Mouse (Mus musculus) embryonic facial prominence, embryonic 12.5 days (tissue): ENCODE measurements around the gene Rpl7l1. TPM values are rescaled to one million over a fixed set of nuclear protein-coding genes. Genes with fewer than 3 reads are reported as not detected.
"Not testable (repeated sequence)": the region's sequence is repeated elsewhere in the genome, so short reads cannot be mapped to it uniquely, and the experiment has no call there.

Source experiments
- ATAC-seq: fragments of 200-750 bp; cut with Nextera tagmentation; 2 replicates; pipeline ENCODE4 v1.8.0; 2017; ENCODE audit not compliant: insufficient number of reproducible peaks, insufficient read depth, low FRiP score, low TSS enrichment
- H3K27ac ChIP-seq: fragments of 300-500 bp; sonication (generic); 2 replicates; pipeline ENCODE4 v1.5.1; 2016; ENCODE audit warnings: mild to moderate bottlenecking
- H3K27me3 ChIP-seq: fragments of 300-500 bp; sonication (generic); 2 replicates; pipeline ENCODE4 v1.6.1; 2016; ENCODE audit warnings: mild to moderate bottlenecking, moderate library complexity
- H3K36me3 ChIP-seq: fragments of 300-500 bp; sonication (generic); 2 replicates; pipeline ENCODE4 v1.6.1; 2016; ENCODE audit warnings: mild to moderate bottlenecking
- H3K4me1 ChIP-seq: fragments of 300-500 bp; sonication (generic); 2 replicates; pipeline ENCODE4 v1.6.1; 2016
- H3K4me2 ChIP-seq: fragments of 300-500 bp; sonication (generic); replicated peaks from 2 replicates; pipeline ENCODE4 v1.6.1; 2016; ENCODE audit warnings: mild to moderate bottlenecking, moderate library complexity
- H3K4me3 ChIP-seq: fragments of 300-500 bp; sonication (generic); 2 replicates; pipeline ENCODE4 v1.5.1; 2016; ENCODE audit warnings: mild to moderate bottlenecking
- H3K9ac ChIP-seq: fragments of 300-500 bp; sonication (generic); 2 replicates; pipeline ENCODE4 v1.6.1; 2016; ENCODE audit warnings: mild to moderate bottlenecking, moderate library complexity
- H3K9me3 ChIP-seq: fragments of 300-500 bp; sonication (generic); 2 replicates; pipeline ENCODE4 v1.6.1; 2016; ENCODE audit warnings: mild to moderate bottlenecking, moderate library complexity
- WGBS: fragments of 180-500 bp; shearing (Covaris S2); methylation state at CpG from one replicate; pipeline ENCODE4 v1.1.7; 2016; 5-methylcytosine and 5-hydroxymethylcytosine counted together
- polyA plus RNA-seq: library from polyadenylated mRNA; unstranded; fragments of >200 nt; fragmentation: Nextera tagmentation; extraction: Ambion mirVana; gene quantifications from 2 replicates; pipeline ENCODE4 v1.2.1, GENCODE M21; 2016

Gene Rpl7l1
- polyA plus RNA-seq, 1 experiment from 2014 or later: 184 TPM

- Histone ChIP-seq H3K9me3 (no peaks in the 10 kb centered on the region), H3K9ac (no peak overlapping the region), H3K4me3 (no peak overlapping the region), H3K4me1 (peaks cover 14% of the 10 kb centered on the region; the same call in 1 of the 2 replicates), H3K27ac (no peak overlapping the region), H3K4me2 (no peak overlapping the region), H3K36me3 (peaks cover 59% of the 10 kb centered on the region), H3K27me3 (no peaks in the 10 kb centered on the region)
- no peak for ATAC-seq
- 94% methylated on average over 9 of the region's 9 CpGs for WGBS
Observed at GRCm38 (mm10) chr17:46775070-46775469, 7.4 kb downstream of the Rpl7l1 start.

DNA sequence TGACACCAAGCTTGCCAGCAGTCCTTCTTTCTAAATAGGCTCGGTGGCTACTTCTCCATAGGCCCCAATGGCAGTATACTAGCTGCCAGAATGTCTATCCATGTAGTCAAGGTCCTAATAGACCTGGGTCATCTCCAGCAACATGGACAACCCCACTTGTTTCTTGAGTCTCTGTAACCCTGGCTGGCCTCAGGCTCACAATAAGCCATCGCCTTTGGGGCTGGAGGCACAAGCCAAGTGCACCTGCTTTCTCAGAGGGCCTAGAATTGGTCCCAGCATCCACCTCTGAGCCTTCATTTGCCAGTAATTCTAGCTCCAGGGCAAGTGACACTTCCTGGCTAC, 8.4 kb downstream of the Rpl7l1 start:
- H3K9ac ChIP-seq: 0 out of 2 replicates have a peak overlapping the region, but pooled peaks have one; percentile 30
- 44% methylated on average over 2 of the region's 2 CpGs for WGBS
- H3K4me2 ChIP-seq: peak overlapping the region; percentile 74
- peaks cover 14% of the 10 kb centered on the region; the same call in 1 of the 2 replicates for H3K4me1 ChIP-seq
- ATAC-seq: no peak
- peaks cover 51% of the 10 kb centered on the region for H3K36me3 ChIP-seq
- H3K27ac ChIP-seq: no peak overlapping the region
- no peaks in the 10 kb centered on the region for H3K27me3 ChIP-seq
- peak overlapping the region; percentile 68; the same call in 1 of the 2 replicates for H3K4me3 ChIP-seq
- no peaks in the 10 kb centered on the region for H3K9me3 ChIP-seq

- 11% methylated on average over 19 of the region's 20 CpGs for WGBS
- Histone ChIP-seq H3K9ac (peak overlapping the region; percentile 69), H3K4me3 (peak overlapping the region; percentile 68), H3K27ac (peak overlapping the region; percentile 79), H3K27me3 (no peaks in the 10 kb centered on the region), H3K4me1 (peaks cover 14% of the 10 kb centered on the region; the same call in 1 of the 2 replicates), H3K4me2 (peak overlapping the region; percentile 74), H3K36me3 (peaks cover 45% of the 10 kb centered on the region), H3K9me3 (no peaks in the 10 kb centered on the region)
- ATAC-seq: no peak
Observed at GRCm38 (mm10) chr17:46773278-46774130, 9.0 kb downstream of the Rpl7l1 start.

- Histone ChIP-seq H3K4me3 (peak within 1 kb of the TSS; percentile 68), H3K9ac (peak within 1 kb of the TSS; percentile 69), H3K4me1 (peaks cover 14% of the 10 kb centered on the region; the same call in 1 of the 2 replicates), H3K36me3 (peaks cover 36% of the 10 kb centered on the region), H3K4me2 (peak within 1 kb of the TSS; percentile 74), H3K9me3 (no peaks in the 10 kb centered on the region), H3K27me3 (no peaks in the 10 kb centered on the region), H3K27ac (peak within 1 kb of the TSS; percentile 79)
- under 1% methylated on average over 50 of the region's 50 CpGs for WGBS
- peak; percentile 83 for ATAC-seq
Observed at GRCm38 (mm10) chr17:46772404-46773277, 9.8 kb downstream of the Rpl7l1 start, which contains the start of gene 2310039H08Rik. Gene 2310039H08Rik, plus strand, starts transcription at chr17:46772635.

DNA sequence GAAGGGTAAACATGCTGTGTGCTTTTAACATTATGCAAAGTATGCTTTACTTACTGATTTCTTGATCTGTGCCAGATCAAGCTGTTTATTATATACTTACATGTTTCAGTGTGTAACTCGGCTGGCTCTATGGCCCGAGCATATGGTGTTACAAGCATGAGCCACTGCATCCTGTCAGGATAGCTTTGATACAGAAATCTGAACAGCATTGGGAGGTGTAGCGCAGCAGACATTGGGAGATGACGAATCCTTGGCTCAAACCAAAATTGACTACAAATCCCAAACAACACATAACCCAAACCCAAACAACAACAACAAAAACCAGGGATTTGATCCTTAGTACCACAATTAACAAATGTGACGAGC, 10.5 kb downstream of the Rpl7l1 start:
- peak overlapping the region; percentile 69 for H3K9ac ChIP-seq
- H3K4me3 ChIP-seq: peak overlapping the region; percentile 68
- 5% methylated on average over 5 of the region's 5 CpGs for WGBS
- no peaks in the 10 kb centered on the region for H3K9me3 ChIP-seq
- peaks cover 14% of the 10 kb centered on the region; the same call in 1 of the 2 replicates for H3K4me1 ChIP-seq
- peak overlapping the region; percentile 79 for H3K27ac ChIP-seq
- no peaks in the 10 kb centered on the region for H3K27me3 ChIP-seq
- H3K36me3 ChIP-seq: peaks cover 30% of the 10 kb centered on the region
- no peak for ATAC-seq
- peak overlapping the region; percentile 74 for H3K4me2 ChIP-seq

GRCm38 (mm10) chr17:46771616-46772015, 10.9 kb downstream of the Rpl7l1 start:
- peak overlapping the region; percentile 69 for H3K9ac ChIP-seq
- H3K27ac ChIP-seq: peak overlapping the region; percentile 79; the same call in 1 of the 2 replicates
- H3K4me3 ChIP-seq: peak overlapping the region; percentile 68
- H3K27me3 ChIP-seq: no peaks in the 10 kb centered on the region
- WGBS: 65% methylated on average over 17 of the region's 17 CpGs
- peak overlapping the region; percentile 74 for H3K4me2 ChIP-seq
- ATAC-seq: no peak
- peaks cover 14% of the 10 kb centered on the region; the same call in 1 of the 2 replicates for H3K4me1 ChIP-seq
- H3K36me3 ChIP-seq: peaks cover 27% of the 10 kb centered on the region
- no peaks in the 10 kb centered on the region for H3K9me3 ChIP-seq

- peaks cover 14% of the 10 kb centered on the region; the same call in 1 of the 2 replicates for H3K4me1 ChIP-seq
- no peak overlapping the region for H3K9ac ChIP-seq
- WGBS: 87% methylated on average over 4 of the region's 4 CpGs
- H3K9me3 ChIP-seq: no peaks in the 10 kb centered on the region
- no peak overlapping the region for H3K4me3 ChIP-seq
- H3K36me3 ChIP-seq: peaks cover 21% of the 10 kb centered on the region
- H3K27ac ChIP-seq: no peak overlapping the region
- no peak for ATAC-seq
- no peak overlapping the region for H3K4me2 ChIP-seq
- no peaks in the 10 kb centered on the region for H3K27me3 ChIP-seq
Observed at GRCm38 (mm10) chr17:46771025-46771424, 11.4 kb downstream of the Rpl7l1 start.

- no peak for ATAC-seq
- no peaks in the 10 kb centered on the region for H3K27me3 ChIP-seq
- H3K27ac ChIP-seq: no peak overlapping the region
- no peak overlapping the region for H3K4me2 ChIP-seq
- H3K36me3 ChIP-seq: peaks cover 16% of the 10 kb centered on the region
- H3K9me3 ChIP-seq: no peaks in the 10 kb centered on the region
- no peak overlapping the region for H3K9ac ChIP-seq
- no peak overlapping the region for H3K4me3 ChIP-seq
- H3K4me1 ChIP-seq: peaks cover 14% of the 10 kb centered on the region; the same call in 1 of the 2 replicates
- 92% methylated on average over 11 of the region's 11 CpGs for WGBS
Observed at GRCm38 (mm10) chr17:46770546-46770945, 11.9 kb downstream of the Rpl7l1 start.

DNA sequence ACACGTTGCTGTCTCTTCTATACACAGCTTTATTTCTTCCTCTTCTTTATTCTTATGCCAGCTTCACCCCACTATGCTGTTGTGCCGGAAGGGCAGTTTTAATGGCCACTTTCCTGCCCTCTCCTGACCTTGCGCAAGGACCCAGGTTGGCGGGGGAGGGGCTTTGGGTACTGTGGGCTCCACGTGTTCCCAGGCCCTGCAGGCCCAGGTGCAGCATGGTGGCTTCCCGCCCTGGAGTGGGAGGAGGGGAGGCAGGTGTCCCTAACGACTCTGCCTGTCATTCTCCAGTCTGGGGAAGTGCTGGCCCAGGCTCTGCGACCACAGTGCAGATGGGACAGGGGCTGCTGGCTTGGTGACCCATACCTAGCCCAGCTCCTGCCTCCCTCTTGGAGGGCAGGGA, 14.6 kb downstream of the Rpl7l1 start:
- H3K36me3 ChIP-seq: no peaks in the 10 kb centered on the region
- no peak overlapping the region for H3K4me3 ChIP-seq
- no peaks in the 10 kb centered on the region for H3K9me3 ChIP-seq
- WGBS: 47% methylated on average over 8 of the region's 8 CpGs
- H3K4me1 ChIP-seq: peaks cover 7% of the 10 kb centered on the region; the same call in 1 of the 2 replicates
- no peak overlapping the region for H3K4me2 ChIP-seq
- H3K27me3 ChIP-seq: no peaks in the 10 kb centered on the region
- H3K9ac ChIP-seq: no peak overlapping the region
- ATAC-seq: no peak
- H3K27ac ChIP-seq: no peak overlapping the region

DNA sequence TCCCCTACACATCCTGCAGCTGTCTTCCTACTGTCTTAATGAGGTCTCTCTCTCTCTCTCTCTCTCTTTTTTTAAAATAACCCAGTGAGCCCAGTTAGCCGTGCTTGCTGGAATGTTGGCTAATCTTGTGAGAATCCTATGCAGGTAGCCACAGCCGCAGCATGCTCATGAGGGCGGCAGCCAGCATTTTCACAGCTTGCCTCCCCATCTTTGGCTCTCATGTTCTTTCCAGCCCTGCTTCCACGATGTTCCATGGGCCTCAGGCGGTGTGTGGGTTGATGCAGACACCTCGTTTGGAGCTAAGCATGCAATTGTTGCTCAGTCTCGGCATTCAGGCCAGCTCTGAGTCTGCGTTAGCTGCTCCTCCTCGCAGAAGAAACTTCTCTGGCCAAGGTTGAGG, 17.6 kb downstream of the Rpl7l1 start:
- H3K4me1 ChIP-seq, H3K9me3 ChIP-seq, H3K36me3 ChIP-seq, H3K27ac ChIP-seq, H3K27me3 ChIP-seq, ATAC-seq, H3K4me2 ChIP-seq, H3K4me3 ChIP-seq, H3K9ac ChIP-seq: not testable (repeated sequence)
- 71% methylated on average over 9 of the region's 9 CpGs for WGBS

DNA sequence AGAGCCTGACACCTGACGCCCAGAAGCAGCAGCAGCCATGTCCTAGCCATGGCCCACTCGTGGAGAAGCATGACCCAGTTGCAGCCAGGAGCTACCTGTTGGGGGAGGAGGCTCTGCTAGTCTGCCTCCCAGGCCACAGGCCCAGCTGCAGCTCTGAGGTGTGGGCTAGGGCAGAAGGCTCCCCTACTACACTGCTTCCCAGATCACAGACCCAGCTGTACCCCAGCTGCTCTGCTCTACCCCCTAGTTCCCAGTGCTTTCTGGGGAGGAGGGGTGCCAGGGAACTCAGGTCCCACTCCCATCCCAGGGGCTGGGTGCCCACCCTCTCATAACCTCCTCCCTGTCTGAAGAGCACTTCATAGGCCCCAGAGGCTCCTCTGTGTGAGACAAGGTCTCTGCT, 18.9 kb downstream of the Rpl7l1 start, which contains the start of gene Ptcra:
Gene Ptcra, minus strand, starts transcription at position 169 of the 400 bp plus-strand sequence.
- no peak within 1 kb of the TSS for H3K9ac ChIP-seq
- no peaks in the 10 kb centered on the region for H3K4me1 ChIP-seq
- 53% methylated on average over 2 of the region's 2 CpGs for WGBS
- no peaks in the 10 kb centered on the region for H3K9me3 ChIP-seq
- no peak within 1 kb of the TSS for H3K4me2 ChIP-seq
- no peak within 1 kb of the TSS for H3K4me3 ChIP-seq
- H3K36me3 ChIP-seq: no peaks in the 10 kb centered on the region
- H3K27me3 ChIP-seq: no peaks in the 10 kb centered on the region
- H3K27ac ChIP-seq: no peak within 1 kb of the TSS
- ATAC-seq: no peak
